Mouse (Mus musculus) G1E (cell line): ENCODE measurements around the gene Rasgef1b.

Experiments
- CTCF ChIP-seq: IDR thresholded peaks from 2 replicates; pipeline ENCODE4 v1.5.1; 2012; ENCODE audit warnings: low read depth, low read length, inconsistent platforms, mixed read lengths
- POLR2AphosphoS5 ChIP-seq: IDR thresholded peaks from 2 replicates; pipeline ENCODE4 v1.6.1; 2012; ENCODE audit warnings: low read depth, low read length, inconsistent platforms; ENCODE audit not compliant: insufficient replicate concordance

GRCm38 (mm10) chr5:99174608-99175385, 554.1 kb downstream of the Rasgef1b start:
- no peak for TF ChIP-seq CTCF
- no peak for TF ChIP-seq POLR2AphosphoS5
